Mouse (Mus musculus): Measurements from ENCODE around the gene Shank3.

The Shank3 gene

GRCm38 (mm10) chr15:89524611-89525415 is 25.4 kb downstream of the Shank3 start:
- no peak for DNase-seq (ENCODE audit: low spot score)

GRCm38 (mm10) chr15:89525464-89525863 is 26.0 kb downstream of the Shank3 start:
- no peak for DNase-seq (ENCODE audit: low spot score)

GRCm38 (mm10) chr15:89525896-89526295 is 26.5 kb downstream of the Shank3 start:
- no peak for DNase-seq (ENCODE audit: low spot score)

DNA sequence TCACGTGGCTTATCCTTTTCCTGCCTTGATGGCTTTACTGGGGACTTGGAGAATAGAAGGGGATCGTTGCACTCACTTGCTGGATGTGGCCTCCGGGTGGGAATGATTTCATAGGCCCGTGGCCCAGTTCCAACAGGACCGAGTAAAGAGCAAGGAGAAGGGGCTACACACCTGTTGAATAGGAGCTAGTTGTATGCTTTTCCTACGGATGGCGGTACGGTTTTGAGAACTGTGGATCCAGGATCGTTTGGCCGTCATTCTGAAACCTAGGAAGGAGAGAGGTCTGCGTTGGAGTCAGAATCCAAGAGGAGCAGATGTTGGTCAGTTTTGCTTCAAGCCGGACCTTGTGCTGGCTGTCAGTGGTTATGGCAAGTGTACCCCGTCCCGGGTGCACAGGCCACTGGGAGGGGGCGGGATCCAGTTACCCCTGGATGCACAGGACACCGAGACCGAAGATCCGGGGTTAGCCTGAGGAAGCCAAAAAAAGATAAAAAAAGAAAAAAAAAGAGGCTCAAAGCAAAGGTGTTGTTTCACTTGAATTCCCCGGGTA is 27.4 kb downstream of the Shank3 start:
- DNase-seq (ENCODE audit: low spot score), result no peak

DNA sequence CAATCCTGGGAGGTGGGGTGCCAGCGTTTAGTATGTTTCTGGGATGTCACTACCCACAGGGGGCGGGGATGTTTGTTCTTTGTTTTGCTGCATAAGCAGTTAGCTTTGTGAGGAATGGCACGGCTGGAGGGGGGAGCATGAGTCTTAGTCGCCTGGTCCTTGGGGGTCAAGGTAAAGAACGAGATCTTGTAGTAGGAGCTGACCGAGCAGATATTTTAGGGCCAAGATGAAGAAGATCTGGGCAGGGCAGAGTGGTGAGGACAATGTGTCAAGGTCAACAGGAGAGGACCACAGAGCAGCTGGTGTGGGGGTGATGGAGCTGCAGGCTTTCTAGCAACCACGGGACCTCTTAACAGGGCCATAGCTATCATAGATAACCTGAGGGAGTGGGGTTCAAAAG is 28.0 kb downstream of the Shank3 start:
- no peak for DNase-seq (ENCODE audit: low spot score)

DNA sequence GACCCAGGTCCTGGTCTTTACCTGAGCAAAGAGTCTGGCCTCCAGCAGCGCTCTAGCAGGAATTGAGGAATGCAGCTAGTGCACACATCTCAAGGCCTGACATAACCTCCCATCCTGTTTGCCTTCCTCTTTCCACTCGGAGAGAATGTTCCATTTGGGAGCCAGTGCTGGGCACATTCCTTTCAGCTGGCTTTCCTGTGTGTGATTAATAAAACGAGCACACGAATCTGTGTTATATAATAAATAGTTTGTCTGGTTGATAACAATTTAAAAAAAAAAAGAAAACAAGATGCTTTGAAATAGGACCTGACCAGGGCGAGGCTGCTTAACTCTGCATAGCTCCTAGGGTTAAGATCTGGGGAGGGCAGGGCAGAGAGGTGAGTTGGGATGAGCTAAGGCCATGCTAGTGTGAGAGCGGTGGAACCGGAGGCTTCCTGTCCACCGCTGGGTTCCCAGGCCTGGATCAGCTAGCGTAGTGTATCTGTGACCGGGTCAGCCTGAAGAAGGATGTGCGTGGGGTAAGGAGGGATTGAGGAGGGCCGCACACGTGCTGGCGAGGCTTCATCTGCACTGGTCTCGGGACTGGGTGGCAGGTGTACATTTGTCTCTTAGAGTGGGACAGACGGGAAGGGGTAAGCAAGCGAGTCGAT is 28.9 kb downstream of the Shank3 start:
- no peak for DNase-seq (ENCODE audit: low spot score)

- DNase-seq (ENCODE audit: low spot score), result no peak
Observed at GRCm38 (mm10) chr15:89528923-89529322, 29.5 kb downstream of the Shank3 start.

- DNase-seq (ENCODE audit: low spot score), result peak; percentile 53
Observed at GRCm38 (mm10) chr15:89530336-89530735, 30.9 kb downstream of the Shank3 start.

DNA sequence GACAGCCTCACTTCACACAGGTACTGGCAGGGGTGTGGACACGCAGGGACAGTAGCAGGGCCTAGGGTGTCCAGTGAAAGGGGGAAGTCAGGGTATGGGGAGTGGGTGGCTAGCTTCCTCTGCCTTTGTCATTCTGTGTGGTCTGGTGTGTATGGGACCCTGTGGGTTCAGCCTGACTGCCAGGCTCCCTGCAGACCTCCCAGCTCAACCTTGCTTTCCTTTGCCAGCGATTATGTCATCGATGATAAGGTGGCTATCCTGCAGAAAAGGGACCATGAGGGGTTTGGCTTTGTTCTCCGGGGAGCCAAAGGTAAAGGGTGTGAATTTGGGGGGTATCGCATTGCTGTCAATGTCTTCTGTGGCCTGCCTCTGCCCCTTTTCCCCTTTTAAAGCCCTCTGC is 32.0 kb downstream of the Shank3 start:
- DNase-seq (ENCODE audit: low spot score), result no peak

- no peak for DNase-seq (ENCODE audit: low spot score)
Observed at GRCm38 (mm10) chr15:89532026-89532923, 32.9 kb downstream of the Shank3 start.

- DNase-seq (ENCODE audit: low spot score), result no peak
Observed at GRCm38 (mm10) chr15:89532924-89533842, 33.8 kb downstream of the Shank3 start.

GRCm38 (mm10) chr15:89533843-89534207 is 34.4 kb downstream of the Shank3 start:
- DNase-seq (ENCODE audit: low spot score), result no peak

- DNase-seq (ENCODE audit: low spot score), result no peak
Observed at GRCm38 (mm10) chr15:89544171-89544570, 44.7 kb downstream of the Shank3 start.

DNA sequence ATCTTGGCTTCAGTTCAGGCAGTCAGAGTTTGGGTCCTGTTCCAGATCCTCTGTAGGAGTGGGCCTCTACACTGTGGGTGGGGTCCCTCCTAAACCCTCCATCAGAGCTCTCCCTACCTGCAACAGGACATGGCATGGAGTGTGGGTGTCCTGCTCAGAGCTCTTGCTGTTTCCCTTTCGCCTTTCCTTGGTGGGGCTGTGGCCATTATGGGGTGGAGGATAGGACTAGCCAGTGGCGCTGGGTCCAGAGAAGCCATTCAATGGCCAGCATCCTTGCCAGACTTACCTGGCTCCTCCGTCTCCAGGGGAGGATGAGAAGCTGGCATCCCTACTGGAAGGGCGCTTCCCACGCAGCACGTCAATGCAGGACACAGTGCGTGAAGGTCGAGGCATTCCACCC is 47.9 kb downstream of the Shank3 start:
- no peak for DNase-seq (ENCODE audit: low spot score)

DNA sequence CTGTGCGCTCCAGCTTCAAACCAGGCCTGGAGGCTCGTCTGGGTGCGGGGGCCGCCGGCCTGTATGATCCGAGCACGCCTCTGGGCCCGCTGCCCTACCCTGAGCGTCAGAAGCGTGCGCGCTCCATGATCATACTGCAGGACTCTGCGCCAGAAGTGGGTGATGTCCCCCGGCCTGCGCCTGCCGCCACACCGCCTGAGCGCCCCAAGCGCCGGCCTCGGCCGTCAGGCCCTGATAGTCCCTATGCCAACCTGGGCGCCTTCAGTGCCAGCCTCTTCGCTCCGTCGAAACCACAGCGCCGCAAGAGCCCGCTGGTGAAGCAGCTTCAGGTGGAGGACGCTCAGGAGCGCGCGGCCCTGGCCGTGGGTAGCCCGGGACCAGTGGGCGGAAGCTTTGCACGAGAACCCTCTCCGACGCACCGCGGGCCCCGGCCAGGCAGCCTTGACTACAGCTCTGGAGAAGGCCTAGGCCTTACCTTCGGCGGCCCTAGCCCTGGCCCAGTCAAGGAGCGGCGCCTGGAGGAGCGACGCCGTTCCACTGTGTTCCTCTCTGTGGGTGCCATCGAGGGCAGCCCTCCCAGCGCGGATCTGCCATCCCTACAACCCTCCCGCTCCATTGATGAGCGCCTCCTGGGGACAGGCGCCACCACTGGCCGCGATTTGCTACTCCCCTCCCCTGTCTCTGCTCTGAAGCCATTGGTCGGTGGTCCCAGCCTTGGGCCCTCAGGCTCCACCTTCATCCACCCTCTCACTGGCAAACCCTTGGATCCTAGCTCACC is 48.6 kb downstream of the Shank3 start:
- DNase-seq (ENCODE audit: low spot score), result no peak

DNA sequence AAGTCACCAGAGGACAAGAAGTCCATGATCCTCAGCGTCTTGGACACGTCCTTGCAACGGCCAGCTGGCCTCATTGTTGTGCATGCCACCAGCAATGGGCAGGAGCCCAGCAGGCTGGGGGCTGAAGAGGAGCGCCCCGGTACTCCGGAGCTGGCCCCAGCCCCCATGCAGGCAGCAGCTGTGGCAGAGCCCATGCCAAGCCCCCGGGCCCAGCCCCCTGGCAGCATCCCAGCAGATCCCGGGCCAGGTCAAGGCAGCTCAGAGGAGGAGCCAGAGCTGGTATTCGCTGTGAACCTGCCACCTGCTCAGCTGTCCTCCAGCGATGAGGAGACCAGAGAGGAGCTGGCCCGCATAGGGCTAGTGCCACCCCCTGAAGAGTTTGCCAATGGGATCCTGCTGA is 49.4 kb downstream of the Shank3 start:
- DNase-seq (ENCODE audit: low spot score), result peak; percentile 15

DNA sequence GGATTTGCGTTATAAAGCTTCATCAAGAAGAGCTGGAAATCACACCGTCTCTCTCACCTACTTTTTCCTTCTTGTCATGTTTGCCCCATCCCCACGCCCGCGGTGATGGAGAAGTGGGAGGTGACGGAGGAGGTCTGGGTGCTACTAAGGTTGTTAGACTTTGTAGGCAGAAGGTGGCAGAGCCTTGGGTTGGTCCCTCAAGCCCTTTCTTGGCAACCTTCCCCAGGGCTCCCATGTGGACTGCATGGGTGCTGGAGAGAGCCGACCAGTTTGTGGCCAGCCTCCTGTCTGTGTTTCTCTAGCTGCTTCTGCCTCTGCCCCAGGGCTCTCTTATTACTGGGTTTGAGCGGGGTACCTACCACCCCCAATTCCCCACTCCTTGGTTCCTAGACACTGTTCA is 51.1 kb downstream of the Shank3 start:
- no peak for DNase-seq (ENCODE audit: low spot score)

DNA sequence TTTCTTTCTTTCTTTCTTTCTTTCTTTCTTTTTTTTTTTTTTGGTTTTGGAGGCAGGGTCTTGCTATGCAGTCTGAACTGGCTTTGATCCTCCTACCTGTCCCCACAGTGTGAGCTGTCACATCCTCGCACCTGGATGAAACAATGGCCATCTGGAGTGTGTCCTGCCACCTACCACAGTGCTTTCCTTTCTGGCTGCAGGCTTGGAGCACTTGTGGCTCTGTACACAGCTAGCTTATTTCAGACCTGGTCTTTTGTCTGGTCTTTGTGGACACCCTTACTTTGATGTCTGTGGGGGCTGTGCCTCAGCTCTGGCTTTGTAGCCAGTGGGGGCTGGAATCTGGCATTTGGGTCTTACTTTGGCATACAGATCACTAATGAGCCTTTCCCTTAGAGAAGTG is 52.3 kb downstream of the Shank3 start:
- no peak for DNase-seq (ENCODE audit: low spot score)

DNA sequence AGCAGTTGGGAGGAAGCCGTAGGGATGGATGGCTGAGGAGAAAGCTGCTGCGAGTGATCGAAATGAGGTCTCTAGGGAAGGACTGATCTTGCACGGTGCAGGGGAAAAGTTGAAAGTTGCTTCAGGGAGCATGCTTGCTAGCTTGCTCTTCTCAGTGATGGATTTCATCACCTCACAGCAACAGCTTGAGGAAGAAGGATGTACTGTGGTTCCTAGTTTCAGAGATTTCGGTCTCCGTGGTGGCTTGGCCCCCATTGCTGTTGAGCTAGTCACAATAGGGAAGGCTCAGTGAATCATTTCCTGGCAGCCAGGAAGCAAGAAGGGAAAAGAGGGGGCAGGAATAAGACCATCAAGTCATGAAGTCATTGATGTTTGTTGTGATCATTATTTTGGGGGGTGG is 56.2 kb downstream of the Shank3 start:
- DNase-seq (ENCODE audit: low spot score), result no peak

DNA sequence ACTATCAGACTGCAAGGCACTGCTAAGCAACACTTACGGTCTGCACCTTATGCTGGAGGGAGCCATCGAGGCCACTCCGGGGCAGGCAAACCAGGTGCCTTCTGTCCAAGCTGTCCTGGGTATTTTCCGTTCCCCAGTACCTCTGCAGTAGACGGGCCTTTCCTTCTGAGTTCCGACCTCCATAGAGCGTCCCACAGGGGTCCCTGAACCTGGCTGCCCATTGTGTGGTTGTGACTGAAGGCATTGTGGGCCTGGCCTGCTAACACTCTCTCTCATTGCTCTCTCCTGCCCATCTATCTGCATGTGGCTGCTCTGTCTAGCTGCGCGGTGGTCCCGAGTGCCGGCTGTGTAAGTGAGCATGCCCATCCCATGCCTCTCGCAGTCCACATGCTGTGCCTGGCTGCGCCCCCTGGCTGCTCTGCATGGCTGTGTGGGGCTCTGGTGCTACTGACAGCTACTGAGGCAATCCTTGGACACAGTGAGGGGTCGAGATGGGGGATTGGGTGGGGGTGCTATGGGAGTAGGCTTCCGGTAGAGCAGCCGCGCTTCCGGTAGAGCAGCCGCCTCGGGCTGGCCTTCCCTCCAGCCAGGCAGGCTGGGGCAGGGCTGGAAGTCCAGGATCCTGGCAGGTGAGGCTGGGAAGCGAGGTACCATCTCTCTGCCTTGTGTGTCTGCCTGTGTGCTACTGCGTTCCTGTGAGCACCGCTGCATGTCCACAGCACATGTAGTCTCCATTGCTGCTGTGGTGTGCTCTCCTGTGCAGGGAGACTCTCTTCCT is 57.2 kb downstream of the Shank3 start:
- no peak for DNase-seq (ENCODE audit: low spot score)
